Mouse (Mus musculus): ENCODE results near the gene Zbtb25. TPM values are rescaled to one million over a fixed set of nuclear protein-coding genes. Genes with fewer than 3 reads are reported as not detected.

The Zbtb25 gene
- polyA plus RNA-seq, 1 experiment = 22.1 TPM

DNA sequence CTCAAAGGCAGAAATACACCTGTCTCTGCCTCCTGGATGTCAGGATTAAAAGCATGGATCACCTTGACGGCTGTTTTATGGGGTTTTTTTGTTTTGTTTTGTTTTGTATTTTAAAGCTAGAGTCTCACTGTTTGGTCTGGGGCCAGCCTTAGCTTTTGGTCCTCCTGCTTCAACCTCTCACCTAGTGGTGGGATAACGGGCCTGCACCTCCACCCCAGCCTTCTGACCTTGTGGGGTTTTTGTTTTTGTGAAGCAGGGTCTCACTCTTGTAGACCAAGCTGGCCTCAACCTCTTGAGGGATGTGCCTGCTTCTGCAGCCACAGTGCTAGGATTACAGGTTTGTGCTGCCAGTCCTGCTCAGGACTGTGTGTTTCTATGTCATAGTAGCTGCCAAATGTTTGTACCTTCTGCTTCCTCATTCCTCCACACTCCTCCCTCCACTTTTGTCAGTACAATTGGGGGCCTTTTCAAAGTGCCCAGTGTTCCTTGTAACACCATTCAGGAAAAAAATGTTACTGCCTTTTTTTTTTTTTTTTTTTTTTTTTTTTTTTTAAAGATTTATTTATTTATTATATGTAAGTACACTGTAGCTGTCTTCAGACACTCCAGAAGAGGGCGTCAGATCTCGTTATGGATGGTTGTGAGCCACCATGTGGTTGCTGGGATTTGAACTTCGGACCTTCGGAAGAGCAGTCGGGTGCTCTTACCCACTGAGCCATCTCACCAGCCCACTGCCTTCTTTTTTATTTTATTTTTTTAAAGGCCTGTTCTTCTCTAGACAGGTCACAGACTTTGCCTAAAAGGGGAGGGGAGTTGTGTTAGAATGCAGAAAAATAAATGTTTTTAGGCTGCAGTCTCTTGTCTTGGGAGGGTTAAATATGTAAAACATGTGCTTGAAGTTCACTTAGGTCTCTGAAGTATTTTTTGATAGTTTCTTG, 3.7 kb upstream of the Zbtb25 start:
- peak; percentile 51 for DNase-seq
- H3K27ac ChIP-seq (ENCODE audit: control insufficient read depth, insufficient read depth, low read length) = peak overlapping the region; percentile 25; the same call in 1 of the 2 replicates
- H3K36me3 ChIP-seq (ENCODE audit: control insufficient read depth, insufficient read depth, low read length) = no peaks in the 10 kb centered on the region
- no peak for TF ChIP-seq POLR2A (IDR thresholded peaks at IDR 0.05; ENCODE audit: control insufficient read depth, extremely low read depth, insufficient read depth, low read length, poor library complexity)
- peak; percentile 69; the same call in 1 of the 2 replicates for TF ChIP-seq CTCF (IDR thresholded peaks at IDR 0.05; ENCODE audit: borderline replicate concordance, control insufficient read depth, extremely low read depth, insufficient read depth, low read length, poor library complexity)
- no peak overlapping the region for H3K4me3 ChIP-seq (ENCODE audit: control insufficient read depth, insufficient read depth, low read length)
- no peaks in the 10 kb centered on the region for H3K27me3 ChIP-seq (ENCODE audit: control insufficient read depth, insufficient read depth, low read length)
- H3K4me1 ChIP-seq (replicated peaks; ENCODE audit: control insufficient read depth, insufficient read depth, low read length) = peaks cover 19% of the 10 kb centered on the region
- WGBS = 68% methylated on average over 6 of the region's 7 CpGs

DNA sequence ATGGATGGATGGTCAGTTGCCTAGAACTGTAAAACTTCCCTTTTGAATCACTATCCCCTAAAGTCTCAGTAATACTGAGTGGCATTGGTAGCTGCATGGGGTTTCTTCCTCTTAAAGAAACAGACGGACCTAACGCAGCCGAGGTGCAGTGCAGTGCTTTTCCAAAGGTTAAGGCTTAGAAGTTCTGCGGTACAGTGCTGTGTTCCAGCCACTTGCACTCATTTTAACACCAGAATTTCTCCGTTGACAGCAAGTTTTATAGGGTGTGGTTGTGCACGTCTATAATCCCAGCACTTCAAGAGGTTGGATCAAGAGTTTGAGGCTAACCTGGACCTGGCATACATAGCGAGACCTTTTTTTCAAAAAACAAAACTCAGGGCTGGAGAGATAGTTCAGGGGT, 2.6 kb upstream of the Zbtb25 start:
- DNase-seq = no peak
- Histone ChIP-seq H3K4me1 (replicated peaks; ENCODE audit: control insufficient read depth, insufficient read depth, low read length) (peaks cover 22% of the 10 kb centered on the region), H3K27me3 (ENCODE audit: control insufficient read depth, insufficient read depth, low read length) (no peaks in the 10 kb centered on the region), H3K4me3 (ENCODE audit: control insufficient read depth, insufficient read depth, low read length) (peak overlapping the region; percentile 20; the same call in 1 of the 2 replicates), H3K27ac (ENCODE audit: control insufficient read depth, insufficient read depth, low read length) (no peak overlapping the region), H3K36me3 (ENCODE audit: control insufficient read depth, insufficient read depth, low read length) (no peaks in the 10 kb centered on the region)
- TF ChIP-seq POLR2A (IDR thresholded peaks at IDR 0.05; ENCODE audit: control insufficient read depth, extremely low read depth, insufficient read depth, low read length, poor library complexity) (no peak), CTCF (IDR thresholded peaks at IDR 0.05; ENCODE audit: borderline replicate concordance, control insufficient read depth, extremely low read depth, insufficient read depth, low read length, poor library complexity) (no peak)
- 14% methylated on average over 7 of the region's 7 CpGs for WGBS

DNA sequence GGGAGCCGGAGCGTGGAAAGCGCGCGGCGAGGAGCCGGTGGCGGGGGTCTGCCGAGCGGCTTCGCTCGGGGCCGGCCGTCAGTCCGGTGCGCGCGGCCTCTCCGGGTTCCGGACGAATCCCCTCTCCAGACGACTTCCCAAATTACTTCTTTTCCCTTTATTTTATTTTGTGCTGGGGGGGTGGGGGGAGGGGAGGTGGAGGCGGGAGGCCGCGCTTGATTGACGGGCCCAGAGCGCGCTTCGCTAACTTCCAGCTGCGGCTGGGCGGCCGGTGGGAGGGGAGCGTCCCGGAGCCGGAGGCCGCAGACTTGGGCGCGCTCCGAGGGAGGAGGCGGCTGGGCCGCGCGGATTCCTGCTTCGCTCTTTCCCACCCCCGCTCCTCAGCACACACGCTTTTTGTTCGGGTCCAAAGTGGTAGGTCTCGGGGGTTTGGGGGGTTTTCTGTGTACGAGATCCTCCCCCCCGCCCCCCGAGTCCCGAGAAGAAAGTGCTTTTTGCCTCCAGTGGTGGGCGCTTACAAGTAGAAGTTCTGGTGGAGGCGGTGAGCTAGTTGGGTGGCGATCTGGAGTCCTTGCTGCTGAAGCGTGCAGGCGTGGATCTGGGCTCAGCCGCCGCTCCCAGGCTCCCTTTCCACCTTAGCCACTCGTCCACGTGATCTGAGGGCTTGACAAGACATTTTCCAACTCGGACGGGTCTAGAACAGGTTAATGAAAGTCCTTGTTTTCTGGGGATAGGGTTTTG, 1.6 kb upstream of the Zbtb25 start:
- peak overlapping the region; percentile 69 for H3K27ac ChIP-seq (ENCODE audit: control insufficient read depth, insufficient read depth, low read length)
- TF ChIP-seq POLR2A (IDR thresholded peaks at IDR 0.05; ENCODE audit: control insufficient read depth, extremely low read depth, insufficient read depth, low read length, poor library complexity) (peak; percentile 50), CTCF (IDR thresholded peaks at IDR 0.05; ENCODE audit: borderline replicate concordance, control insufficient read depth, extremely low read depth, insufficient read depth, low read length, poor library complexity) (0 out of 2 replicates have a peak, but pooled peaks have one; percentile 49)
- WGBS = under 1% methylated on average over 63 of the region's 63 CpGs
- no peaks in the 10 kb centered on the region for H3K36me3 ChIP-seq (ENCODE audit: control insufficient read depth, insufficient read depth, low read length)
- peak overlapping the region; percentile 68 for H3K4me3 ChIP-seq (ENCODE audit: control insufficient read depth, insufficient read depth, low read length)
- DNase-seq = peak; percentile 78
- no peaks in the 10 kb centered on the region for H3K27me3 ChIP-seq (ENCODE audit: control insufficient read depth, insufficient read depth, low read length)
- H3K4me1 ChIP-seq (replicated peaks; ENCODE audit: control insufficient read depth, insufficient read depth, low read length) = peaks cover 19% of the 10 kb centered on the region

- Histone ChIP-seq H3K4me1 (replicated peaks; ENCODE audit: control insufficient read depth, insufficient read depth, low read length) (peaks cover 22% of the 10 kb centered on the region), H3K27ac (ENCODE audit: control insufficient read depth, insufficient read depth, low read length) (peak within 1 kb of the TSS; percentile 69), H3K27me3 (ENCODE audit: control insufficient read depth, insufficient read depth, low read length) (no peaks in the 10 kb centered on the region), H3K36me3 (ENCODE audit: control insufficient read depth, insufficient read depth, low read length) (no peaks in the 10 kb centered on the region), H3K4me3 (ENCODE audit: control insufficient read depth, insufficient read depth, low read length) (peak within 1 kb of the TSS; percentile 68)
- peak; percentile 70 for TF ChIP-seq POLR2A (IDR thresholded peaks at IDR 0.05; ENCODE audit: control insufficient read depth, extremely low read depth, insufficient read depth, low read length, poor library complexity)
- no peak for TF ChIP-seq CTCF (IDR thresholded peaks at IDR 0.05; ENCODE audit: borderline replicate concordance, control insufficient read depth, extremely low read depth, insufficient read depth, low read length, poor library complexity)
- peak; percentile 84 for DNase-seq
- under 1% methylated on average over 97 of the region's 99 CpGs for WGBS
Observed at GRCm38 (mm10) chr12:76369978-76370830, 802 bp upstream of the Zbtb25 start, which contains the start of gene Zbtb1. Zbtb1 (plus strand) TSS chr12:76370266.

DNA sequence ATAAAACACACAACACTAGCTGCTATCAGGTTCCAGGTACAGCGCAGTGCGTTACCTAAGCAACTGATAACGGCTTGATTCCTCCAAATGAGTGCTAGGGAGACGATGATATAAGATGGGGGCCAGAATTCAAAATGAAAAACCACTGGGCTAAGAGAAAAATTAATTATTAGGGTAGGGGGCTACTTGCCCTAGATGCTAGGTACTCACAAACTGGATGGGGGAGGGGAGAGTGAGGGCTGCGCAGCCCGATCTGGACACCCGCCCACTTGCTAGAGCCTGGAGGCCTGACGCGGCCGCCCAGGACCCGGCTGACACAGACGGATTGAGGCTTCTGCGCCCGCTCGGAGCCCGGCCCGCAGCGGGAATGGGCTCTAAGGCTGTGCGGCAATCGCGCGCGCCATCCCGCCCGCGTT, 604 bp downstream of the Zbtb25 start:
- H3K27me3 ChIP-seq (ENCODE audit: control insufficient read depth, insufficient read depth, low read length) = no peaks in the 10 kb centered on the region
- no peaks in the 10 kb centered on the region for H3K36me3 ChIP-seq (ENCODE audit: control insufficient read depth, insufficient read depth, low read length)
- TF ChIP-seq CTCF (IDR thresholded peaks at IDR 0.05; ENCODE audit: borderline replicate concordance, control insufficient read depth, extremely low read depth, insufficient read depth, low read length, poor library complexity) = no peak
- TF ChIP-seq POLR2A (IDR thresholded peaks at IDR 0.05; ENCODE audit: control insufficient read depth, extremely low read depth, insufficient read depth, low read length, poor library complexity) = no peak
- H3K4me1 ChIP-seq (replicated peaks; ENCODE audit: control insufficient read depth, insufficient read depth, low read length) = peaks cover 25% of the 10 kb centered on the region
- peak overlapping the region; percentile 68 for H3K4me3 ChIP-seq (ENCODE audit: control insufficient read depth, insufficient read depth, low read length)
- H3K27ac ChIP-seq (ENCODE audit: control insufficient read depth, insufficient read depth, low read length) = peak overlapping the region; percentile 69
- WGBS = 1% methylated on average over 26 of the region's 26 CpGs
- DNase-seq = no peak
